Mouse (Mus musculus): ENCODE data around the gene Ric1.

- TF ChIP-seq NANOG (IDR thresholded peaks at IDR 0.05; ENCODE audit: borderline replicate concordance, low read length) = no peak
- TF ChIP-seq CTCF (conservative IDR thresholded peaks at IDR 0.05; ENCODE audit: low read length) = no peak
These were observed 555 bp downstream of the Ric1 start for GRCm38 (mm10) chr19:29522445-29523229.

Measured in E14TG2a.4 (cell line).